Mouse (Mus musculus) lung, postnatal 0 days (tissue): Measurements from ENCODE around the gene Pcnx. TPM values are rescaled to one million over a fixed set of nuclear protein-coding genes. Genes with fewer than 3 reads are reported as not detected.

Experiments
- ATAC-seq: fragments of 200-750 bp; cut with Nextera tagmentation; 2 replicates; pipeline ENCODE4 v1.8.0; 2017; ENCODE audit warnings: moderate library complexity
- DNase-seq: peaks from one replicate; pipeline ENCODE4 v3.0.0-alpha.2; 2016; ENCODE audit warnings: low spot score
- H3K27ac ChIP-seq: fragments of 300-500 bp; sonication (generic); 2 replicates; pipeline ENCODE4 v1.5.1; 2014; ENCODE audit warnings: antibody characterized with exemption, mild to moderate bottlenecking, low read length, mixed read lengths
- H3K27me3 ChIP-seq: fragments of 300-500 bp; sonication (generic); replicated peaks from 2 replicates; pipeline ENCODE4 v1.6.1; 2014; ENCODE audit warnings: low read length, mixed read lengths; ENCODE audit not compliant: insufficient read depth
- H3K36me3 ChIP-seq: fragments of 300-500 bp; sonication (generic); 2 replicates; pipeline ENCODE4 v1.6.1; 2014; ENCODE audit warnings: low read length, mixed read lengths; ENCODE audit not compliant: insufficient read depth
- H3K4me1 ChIP-seq: fragments of 300-500 bp; sonication (generic); 2 replicates; pipeline ENCODE4 v1.6.1; 2014; ENCODE audit warnings: antibody characterized with exemption, low read depth, low read length, mixed read lengths; ENCODE audit not compliant: insufficient read depth
- H3K4me2 ChIP-seq: fragments of 300-500 bp; sonication (generic); replicated peaks from 2 replicates; pipeline ENCODE4 v1.6.1; 2014; ENCODE audit warnings: low read depth, mild to moderate bottlenecking, low read length, moderate library complexity, mixed read lengths
- H3K4me3 ChIP-seq: fragments of 300-500 bp; sonication (generic); 2 replicates; pipeline ENCODE4 v1.5.1; 2014; ENCODE audit warnings: low read depth, low read length
- H3K9ac ChIP-seq: fragments of 300-500 bp; sonication (generic); replicated peaks from 2 replicates; pipeline ENCODE4 v1.6.1; 2014; ENCODE audit warnings: low read depth, mild to moderate bottlenecking
- H3K9me3 ChIP-seq: fragments of 300-500 bp; sonication (generic); 2 replicates; pipeline ENCODE4 v1.6.1; 2016; ENCODE audit warnings: low read length, mixed read lengths
- CTCF ChIP-seq: IDR thresholded peaks from 2 replicates; pipeline ENCODE4 v1.5.1; 2016; ENCODE audit warnings: antibody characterized with exemption, mild to moderate bottlenecking
- EP300 ChIP-seq: IDR thresholded peaks from 2 replicates; pipeline ENCODE4 v1.6.1; 2016; ENCODE audit warnings: antibody characterized with exemption, mild to moderate bottlenecking, control low read depth
- WGBS: fragments of 180-500 bp; shearing (Covaris S2); extraction: QIAGEN DNeasy Blood & Tissue Kit; methylation state at CpG from one replicate; pipeline ENCODE4 v1.1.7; 2014; 5-methylcytosine and 5-hydroxymethylcytosine counted together
- polyA plus RNA-seq: library from polyadenylated mRNA; unstranded; fragments of >200 nt; fragmentation: Nextera tagmentation; extraction: Ambion mirVana; gene quantifications from 2 replicates; pipeline ENCODE4 v1.2.1, GENCODE M21; 2015

The Pcnx gene
- 12.8 and 13.5 TPM in 2 replicates for polyA plus RNA-seq

DNA sequence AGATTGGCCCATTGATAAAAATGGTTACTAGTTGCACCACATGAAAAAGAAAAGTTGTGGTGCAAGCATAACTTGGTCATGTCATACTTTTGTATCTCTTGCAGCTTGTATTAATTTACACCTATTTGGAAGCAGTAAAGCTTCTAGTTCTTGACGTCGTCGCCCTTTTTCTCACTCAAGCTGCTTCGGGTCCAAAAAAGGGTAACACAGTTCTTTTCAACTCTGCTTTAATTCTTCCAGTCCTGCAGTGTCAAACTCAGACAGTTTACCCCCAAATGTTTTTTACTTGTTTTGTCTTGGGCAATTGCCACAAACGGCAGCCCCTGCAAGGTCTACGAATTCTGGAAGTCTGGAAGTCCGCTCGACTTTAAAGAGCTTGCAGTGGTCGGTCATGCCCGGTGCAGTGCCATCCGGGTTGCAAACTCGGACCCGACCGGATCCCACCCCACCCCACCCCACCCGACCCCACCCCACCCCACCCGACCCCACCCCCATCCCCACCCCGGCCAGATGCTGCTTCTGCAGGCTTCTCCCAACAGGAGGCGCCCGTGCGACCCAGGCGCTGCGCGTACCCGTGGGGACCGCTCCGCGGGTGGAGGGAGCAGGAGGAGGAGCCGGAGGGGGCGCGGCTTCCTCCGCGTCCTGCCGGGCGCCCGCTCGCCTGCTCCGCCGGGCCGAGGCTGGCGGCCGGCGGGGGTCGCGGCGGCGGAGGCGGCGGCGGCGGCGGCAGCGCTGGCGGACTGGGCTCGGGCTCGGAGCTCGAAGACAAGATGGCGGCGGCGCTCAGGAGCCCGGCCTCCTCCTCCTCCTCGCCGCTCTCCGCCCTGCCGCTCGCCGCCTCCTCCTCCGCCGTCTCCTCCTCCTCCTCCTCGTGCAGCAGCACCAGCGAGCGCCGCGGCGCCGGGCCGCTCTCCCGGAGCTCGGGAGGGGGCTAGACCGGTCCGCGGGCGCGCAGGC lies at the start of gene Pcnx:
TSS of gene Pcnx (plus strand) at position 673 of the 957 bp plus-strand sequence.
- H3K27ac ChIP-seq: peak within 1 kb of the TSS; percentile 94
- TF ChIP-seq CTCF (peak; percentile 76), EP300 (no peak)
- peaks cover 12% of the 10 kb centered on the region; the same call in 1 of the 2 replicates for H3K4me1 ChIP-seq
- peak within 1 kb of the TSS; percentile 64 for H3K4me2 ChIP-seq
- DNase-seq (peak; percentile 93), ATAC-seq (peak; percentile 86)
- no peaks in the 10 kb centered on the region for H3K27me3 ChIP-seq
- no peaks in the 10 kb centered on the region for H3K9me3 ChIP-seq
- H3K9ac ChIP-seq: peak within 1 kb of the TSS; percentile 93
- peak within 1 kb of the TSS; percentile 98 for H3K4me3 ChIP-seq
- no peaks in the 10 kb centered on the region for H3K36me3 ChIP-seq
- WGBS: 9% methylated on average over 20 of the region's 83 CpGs

DNA sequence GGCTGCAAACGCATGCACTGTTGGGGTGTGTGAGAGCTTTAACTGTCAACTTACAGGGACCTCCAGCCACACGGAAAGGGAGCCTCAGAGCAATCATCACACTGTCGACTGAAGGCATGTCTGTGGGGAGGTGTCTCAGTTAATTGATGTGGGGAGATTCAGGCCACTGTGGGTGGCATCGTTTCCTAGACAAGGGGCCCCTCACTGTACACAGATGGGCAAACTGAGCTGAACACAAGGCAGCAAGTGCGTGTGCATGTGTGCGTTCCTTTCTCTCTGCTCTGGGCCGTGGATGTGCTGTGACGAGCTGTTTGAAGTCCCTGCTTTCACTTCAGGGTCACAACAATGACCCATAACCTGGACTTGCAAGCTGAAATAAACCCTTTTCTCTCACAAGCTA lies 49.4 kb upstream of the Pcnx start:
- no peaks in the 10 kb centered on the region for H3K27me3 ChIP-seq
- no peaks in the 10 kb centered on the region for H3K36me3 ChIP-seq
- H3K9ac ChIP-seq: no peak overlapping the region
- no peak overlapping the region for H3K4me2 ChIP-seq
- no peak overlapping the region for H3K4me3 ChIP-seq
- 43% methylated on average over 8 of the region's 8 CpGs for WGBS
- DNase-seq (no peak), ATAC-seq (no peak)
- H3K27ac ChIP-seq: no peak overlapping the region
- H3K9me3 ChIP-seq: no peaks in the 10 kb centered on the region
- TF ChIP-seq EP300 (no peak), CTCF (no peak)
- H3K4me1 ChIP-seq: peaks cover 6% of the 10 kb centered on the region

DNA sequence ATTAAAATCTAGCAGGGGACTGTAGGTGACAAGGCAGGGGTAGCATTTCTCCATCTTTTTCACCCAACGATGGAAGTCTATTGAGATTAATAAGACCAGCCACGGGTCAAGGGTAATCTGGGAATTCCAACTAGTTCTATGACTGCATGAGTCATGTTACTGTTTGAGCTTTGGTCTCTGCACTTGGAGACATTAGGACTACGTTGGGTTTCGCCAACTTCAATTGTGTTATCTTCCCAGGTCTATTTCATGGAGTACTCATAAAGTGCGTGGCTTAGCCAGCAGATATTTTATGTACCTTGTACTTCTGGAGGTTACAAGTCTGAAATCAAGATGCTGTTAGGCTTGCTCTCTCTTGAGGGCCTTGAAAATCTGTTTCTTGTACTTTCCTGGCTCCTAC lies 45.1 kb upstream of the Pcnx start:
- H3K9me3 ChIP-seq: no peaks in the 10 kb centered on the region
- peaks cover 5% of the 10 kb centered on the region; the same call in 1 of the 2 replicates for H3K4me1 ChIP-seq
- no peak overlapping the region for H3K9ac ChIP-seq
- H3K4me3 ChIP-seq: no peak overlapping the region
- no peak for TF ChIP-seq CTCF
- no peak for TF ChIP-seq EP300
- H3K4me2 ChIP-seq: no peak overlapping the region
- 85% methylated on average over 5 of the region's 5 CpGs for WGBS
- no peak for DNase-seq
- no peaks in the 10 kb centered on the region for H3K36me3 ChIP-seq
- H3K27me3 ChIP-seq: no peaks in the 10 kb centered on the region
- no peak for ATAC-seq
- no peak overlapping the region for H3K27ac ChIP-seq

DNA sequence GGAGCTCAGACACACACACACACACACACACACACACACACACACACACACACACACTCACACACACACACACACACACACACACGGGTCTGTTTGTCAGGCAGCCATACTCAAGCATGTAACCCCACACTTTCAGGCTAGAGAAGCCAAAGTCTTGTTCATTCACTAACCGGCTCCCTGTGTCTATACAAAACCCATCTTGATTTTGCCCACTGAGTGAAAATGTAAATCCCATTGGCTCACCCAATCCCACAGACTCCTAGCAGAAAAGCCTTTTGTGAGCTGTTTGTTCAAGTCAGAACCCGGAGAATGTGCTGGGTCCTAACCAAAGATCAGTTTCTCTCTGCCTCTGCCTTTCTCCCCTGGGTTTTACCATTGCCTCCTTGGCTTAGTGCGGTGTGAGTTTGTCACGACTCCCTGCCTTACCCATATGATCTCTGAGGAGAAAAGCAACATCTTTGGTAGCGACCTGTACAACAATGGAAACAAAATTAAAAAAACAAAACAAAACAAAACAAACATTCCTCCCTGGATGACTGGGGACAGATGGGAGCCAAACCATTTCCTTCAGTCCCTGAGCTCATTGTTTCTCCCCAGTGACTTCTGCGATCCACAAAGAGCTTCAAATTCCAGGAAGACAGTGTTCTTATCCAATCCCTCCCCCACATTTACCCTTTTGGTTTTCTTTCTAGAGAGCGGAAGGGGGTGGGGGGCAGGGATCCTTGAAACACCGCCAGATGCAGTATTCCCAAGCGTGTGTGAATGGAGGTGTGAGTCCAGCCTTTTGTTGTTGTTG lies 43.3 kb upstream of the Pcnx start:
- DNase-seq: peak; percentile 76
- Histone ChIP-seq H3K4me2 (peak overlapping the region; percentile 17; the same call in 1 of the 2 replicates), H3K4me3 (no peak overlapping the region), H3K9ac (no peak overlapping the region), H3K36me3 (no peaks in the 10 kb centered on the region), H3K27me3 (no peaks in the 10 kb centered on the region), H3K9me3 (no peaks in the 10 kb centered on the region), H3K27ac (peak overlapping the region; percentile 57), H3K4me1 (peaks cover 5% of the 10 kb centered on the region; the same call in 1 of the 2 replicates)
- peak; percentile 84 for ATAC-seq
- TF ChIP-seq CTCF: no peak
- TF ChIP-seq EP300: peak; percentile 83
- 15% methylated on average over 10 of the region's 10 CpGs for WGBS

DNA sequence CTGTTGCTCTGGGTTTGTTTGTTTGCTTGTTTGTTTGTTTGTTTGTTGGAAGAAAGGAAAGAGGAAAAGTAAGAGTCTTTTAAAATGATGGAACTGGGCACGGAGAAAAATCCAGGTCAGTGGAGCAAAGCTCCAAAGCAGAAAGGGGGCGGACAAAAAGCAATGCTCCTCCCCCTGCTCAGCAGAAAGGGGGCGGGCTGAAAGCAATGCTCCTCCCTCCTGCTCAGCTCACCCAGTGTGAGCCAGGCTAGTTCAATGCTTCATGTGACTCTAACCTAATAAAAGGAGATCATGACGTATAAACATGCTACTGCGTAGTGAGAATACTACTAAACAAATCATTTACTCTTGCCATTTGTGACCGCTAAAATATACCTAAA lies 42.7 kb upstream of the Pcnx start:
- H3K4me1 ChIP-seq: peaks cover 5% of the 10 kb centered on the region; the same call in 1 of the 2 replicates
- H3K27ac ChIP-seq: 0 out of 2 replicates have a peak overlapping the region, but pooled peaks have one; percentile 57
- peak; percentile 37 for DNase-seq
- H3K9ac ChIP-seq: no peak overlapping the region
- TF ChIP-seq CTCF: no peak
- no peak for TF ChIP-seq EP300
- no peaks in the 10 kb centered on the region for H3K9me3 ChIP-seq
- peak overlapping the region; percentile 17; the same call in 1 of the 2 replicates for H3K4me2 ChIP-seq
- no peaks in the 10 kb centered on the region for H3K36me3 ChIP-seq
- no peak overlapping the region for H3K4me3 ChIP-seq
- 57% methylated on average over 6 of the region's 6 CpGs for WGBS
- H3K27me3 ChIP-seq: no peaks in the 10 kb centered on the region
- ATAC-seq: peak; percentile 78

DNA sequence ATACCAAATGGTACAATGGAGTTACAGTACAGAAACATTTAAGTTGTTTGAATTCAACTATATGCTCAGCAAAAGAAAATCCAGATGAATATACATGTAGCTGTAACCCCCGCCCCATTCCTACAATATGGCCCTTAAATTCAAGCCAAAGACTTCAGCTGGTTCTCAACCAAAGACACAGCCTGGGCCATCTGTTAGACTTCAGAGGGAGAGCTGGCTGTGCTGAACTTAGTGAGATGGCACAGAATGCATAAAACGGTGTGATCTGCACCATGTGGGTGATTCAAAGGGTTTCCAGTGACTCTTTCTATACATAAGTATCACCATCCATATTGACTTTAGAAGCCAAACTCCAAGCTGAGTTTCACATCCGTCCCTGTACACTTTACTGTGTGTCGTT lies 39.1 kb upstream of the Pcnx start:
- ATAC-seq (no peak), DNase-seq (no peak)
- TF ChIP-seq CTCF: no peak
- TF ChIP-seq EP300: no peak
- Histone ChIP-seq H3K27ac (no peak overlapping the region), H3K9me3 (no peaks in the 10 kb centered on the region), H3K27me3 (no peaks in the 10 kb centered on the region), H3K9ac (no peak overlapping the region), H3K4me3 (no peak overlapping the region), H3K4me2 (no peak overlapping the region), H3K36me3 (no peaks in the 10 kb centered on the region), H3K4me1 (peaks cover 5% of the 10 kb centered on the region; the same call in 1 of the 2 replicates)
- WGBS: 80% methylated on average over 4 of the region's 4 CpGs
